Mouse (Mus musculus): ENCODE measurements at regions not wholly inside any gene's neighbourhood (a gene's known extent, or its start where the extent isn't known, plus 50 kb on each side); places are given as distances from the start of the nearest gene placed in this dataset.

DNA sequence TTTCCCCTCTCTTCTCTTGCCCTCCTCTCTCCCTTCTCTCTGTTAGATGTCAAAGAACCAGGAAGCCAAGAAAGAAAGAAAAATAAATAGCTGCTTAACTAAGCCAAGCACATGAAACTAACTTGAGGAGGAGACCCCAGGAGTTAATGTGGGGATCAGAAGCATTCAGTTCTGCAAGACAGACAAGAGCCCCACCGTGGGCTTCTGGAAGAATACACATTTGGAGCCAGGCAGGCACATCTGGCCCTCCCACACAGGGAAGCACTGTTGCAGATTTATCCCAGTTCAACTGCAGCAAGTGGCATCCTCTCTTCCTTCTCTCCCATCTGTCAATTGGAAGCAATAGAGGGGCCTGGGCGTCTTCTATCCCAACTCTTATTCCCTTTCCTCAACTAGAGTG, 63.5 kb upstream of the Gm10295 start:
- no peak for TF ChIP-seq CTCF (IDR thresholded peaks at IDR 0.05; ENCODE audit: insufficient read depth, low read depth, low read length)
- no peak for TF ChIP-seq POLR2A (IDR thresholded peaks at IDR 0.05; ENCODE audit: insufficient read depth, low read depth, low read length)

Data from olfactory bulb, adult 2 months (tissue).